Mouse (Mus musculus) brown adipose tissue, adult 24 weeks (tissue): Measurements from ENCODE around the gene Egfl8. TPM values are rescaled to one million over a fixed set of nuclear protein-coding genes. Genes with fewer than 3 reads are reported as not detected.

ENCODE experiments used
- H3K27ac ChIP-seq: fragments of 200-500 bp; replicated peaks from 2 replicates; pipeline ENCODE4 v1.5.1; 2012; ENCODE audit warnings: low read depth, mild to moderate bottlenecking, low read length
- H3K4me1 ChIP-seq: fragments of 200-500 bp; 2 replicates; pipeline ENCODE4 v1.6.1; 2012; ENCODE audit warnings: low read length, mixed read lengths; ENCODE audit not compliant: control insufficient read depth, insufficient read depth, insufficient read length
- H3K4me3 ChIP-seq: fragments of 200-500 bp; 2 replicates; pipeline ENCODE4 v1.5.1; 2012; ENCODE audit warnings: low read depth, mild to moderate bottlenecking, low read length, moderate library complexity; ENCODE audit not compliant: insufficient read depth
- polyA plus RNA-seq: library from polyadenylated mRNA; stranded (reverse); fragments of >200 nt; gene quantifications from 2 replicates; pipeline ENCODE4 v1.2.4, GENCODE M21; 2012; ENCODE audit not compliant: missing spikeins, insufficient read depth, insufficient read length

Egfl8 gene
- polyA plus RNA-seq, 1 experiment: not detected

GRCm38 (mm10) chr17:34627093-34627942 is 11.5 kb upstream of the Egfl8 start:
- Histone ChIP-seq H3K4me1 (peaks cover 5% of the 10 kb centered on the region), H3K27ac (peak overlapping the region; percentile 95), H3K4me3 (peak overlapping the region; percentile 59)

DNA sequence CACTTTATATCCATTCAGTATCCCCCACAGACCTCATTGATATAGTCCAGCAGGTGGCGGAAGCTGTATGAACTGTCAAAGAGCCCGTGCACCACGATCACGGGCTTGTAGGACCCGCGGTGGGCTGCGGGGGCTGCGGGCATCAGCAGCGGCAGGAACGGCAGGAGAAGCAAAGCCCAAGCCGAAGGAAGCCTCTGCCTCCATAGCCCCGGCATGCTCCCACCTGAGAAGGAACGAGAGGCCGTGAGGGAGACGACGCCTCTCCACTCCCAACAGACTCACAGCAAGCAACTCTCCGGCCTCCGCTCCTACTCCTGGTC is 11.0 kb upstream of the Egfl8 start:
- peak overlapping the region; percentile 66 for H3K27ac ChIP-seq
- peaks cover 5% of the 10 kb centered on the region for H3K4me1 ChIP-seq
- H3K4me3 ChIP-seq: peak overlapping the region; percentile 59

DNA sequence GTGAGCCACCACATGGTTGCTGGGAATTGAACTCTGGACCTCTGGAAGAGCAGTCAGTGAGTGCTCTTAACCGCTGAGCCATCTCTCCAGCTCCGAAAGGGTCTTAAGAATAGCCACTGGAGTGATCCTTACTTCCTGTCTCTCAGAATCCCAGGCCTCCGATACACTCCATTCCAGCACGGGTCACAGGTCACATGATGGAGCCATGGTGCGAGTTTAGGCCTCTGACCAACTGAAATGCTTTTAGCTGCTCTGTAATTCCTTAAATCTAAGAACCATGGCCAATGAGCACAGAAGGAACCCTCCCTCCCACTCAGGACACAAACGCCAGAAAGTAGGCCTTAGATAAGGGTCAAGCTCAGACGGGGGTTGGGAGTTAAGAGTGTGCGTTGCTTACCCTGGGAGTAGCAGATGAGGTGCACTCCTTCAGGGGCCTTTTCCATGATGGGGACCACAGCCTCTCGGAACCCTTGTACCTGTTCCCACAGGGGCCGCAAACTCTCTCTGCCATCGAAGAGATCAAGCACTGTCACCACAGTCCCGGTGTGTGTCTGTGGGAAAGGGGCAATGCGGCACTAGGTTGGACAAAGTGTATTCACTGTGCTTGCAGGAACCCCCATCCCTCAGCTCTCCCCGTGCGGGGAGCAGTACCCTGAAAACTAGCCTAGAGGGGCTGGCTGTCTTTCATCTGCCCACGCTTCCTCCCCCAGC is 10.4 kb upstream of the Egfl8 start:
- Histone ChIP-seq H3K4me1 (peaks cover 2% of the 10 kb centered on the region; the same call in 1 of the 2 replicates), H3K4me3 (peak overlapping the region; percentile 59), H3K27ac (peak overlapping the region; percentile 66; the same call in 1 of the 2 replicates)

DNA sequence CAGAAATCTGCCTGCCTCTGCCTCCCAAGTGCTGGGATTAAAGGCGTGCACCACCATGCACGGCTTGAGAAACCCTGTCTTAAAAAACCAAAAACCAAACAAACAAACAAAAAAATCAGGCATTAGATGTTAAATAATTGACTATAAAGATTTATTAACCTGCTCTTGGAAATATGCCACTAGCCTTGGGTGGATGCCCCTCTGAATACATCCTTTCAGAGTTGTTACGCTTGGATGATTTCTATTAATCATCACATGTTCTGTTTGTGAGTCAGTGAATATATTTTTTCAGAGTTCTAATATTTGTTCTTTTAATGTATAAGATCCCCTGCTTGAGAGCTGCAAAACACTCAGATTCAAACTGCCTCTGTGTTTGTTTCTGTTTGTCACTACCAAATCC is 9.2 kb upstream of the Egfl8 start:
- no peak overlapping the region for H3K4me3 ChIP-seq
- H3K27ac ChIP-seq: no peak overlapping the region
- no peaks in the 10 kb centered on the region; the same call in 1 of the 2 replicates for H3K4me1 ChIP-seq

GRCm38 (mm10) chr17:34623161-34623560 is 7.4 kb upstream of the Egfl8 start:
- H3K27ac ChIP-seq: no peak overlapping the region
- H3K4me3 ChIP-seq: no peak overlapping the region
- no peaks in the 10 kb centered on the region; the same call in 1 of the 2 replicates for H3K4me1 ChIP-seq

GRCm38 (mm10) chr17:34621006-34621405 is 5.2 kb upstream of the Egfl8 start:
- H3K4me3 ChIP-seq: no peak overlapping the region
- no peaks in the 10 kb centered on the region for H3K4me1 ChIP-seq
- H3K27ac ChIP-seq: no peak overlapping the region

DNA sequence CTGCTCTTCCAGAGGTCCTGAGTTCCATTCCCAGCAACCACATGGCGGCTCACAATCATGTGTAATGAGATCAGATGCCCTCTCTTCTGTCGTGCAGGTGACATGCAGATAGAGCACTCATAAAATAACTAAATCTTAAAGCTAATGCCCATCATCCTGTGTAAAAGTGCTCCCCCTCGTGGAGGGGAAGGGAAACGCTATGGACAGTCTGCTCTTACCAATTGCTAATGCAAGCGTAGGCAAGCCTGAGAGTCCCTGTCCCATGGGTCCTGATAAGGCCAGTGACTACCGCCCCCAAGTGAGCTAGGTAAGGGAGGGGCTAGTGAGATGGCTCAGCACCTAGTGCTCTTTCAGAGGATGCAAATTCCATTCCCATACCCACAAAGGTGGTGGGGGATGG is 3.2 kb upstream of the Egfl8 start:
- Histone ChIP-seq H3K27ac (no peak overlapping the region), H3K4me3 (no peak overlapping the region), H3K4me1 (no peaks in the 10 kb centered on the region)

DNA sequence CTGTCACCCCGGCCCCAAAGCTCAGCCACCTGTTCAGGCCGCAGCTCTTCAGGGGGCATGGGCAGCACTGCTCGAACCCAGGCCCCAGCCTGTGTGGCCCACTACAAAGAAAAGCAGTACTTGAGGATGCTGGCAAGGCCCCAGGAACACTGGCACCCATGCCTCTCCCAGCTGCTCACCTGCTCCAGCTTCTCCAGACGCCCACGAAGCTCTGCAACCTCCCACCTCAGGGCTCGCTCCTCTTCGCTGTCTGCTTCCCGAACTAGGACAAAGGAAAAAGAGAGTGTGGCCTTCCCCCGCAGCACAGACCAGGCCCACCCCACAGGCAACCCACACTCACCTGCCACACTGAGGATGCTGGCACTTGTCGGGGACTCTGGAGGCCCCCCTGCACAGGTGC is 1.9 kb downstream of the Egfl8 start:
- no peaks in the 10 kb centered on the region for H3K4me1 ChIP-seq
- no peak overlapping the region for H3K27ac ChIP-seq
- H3K4me3 ChIP-seq: no peak overlapping the region

DNA sequence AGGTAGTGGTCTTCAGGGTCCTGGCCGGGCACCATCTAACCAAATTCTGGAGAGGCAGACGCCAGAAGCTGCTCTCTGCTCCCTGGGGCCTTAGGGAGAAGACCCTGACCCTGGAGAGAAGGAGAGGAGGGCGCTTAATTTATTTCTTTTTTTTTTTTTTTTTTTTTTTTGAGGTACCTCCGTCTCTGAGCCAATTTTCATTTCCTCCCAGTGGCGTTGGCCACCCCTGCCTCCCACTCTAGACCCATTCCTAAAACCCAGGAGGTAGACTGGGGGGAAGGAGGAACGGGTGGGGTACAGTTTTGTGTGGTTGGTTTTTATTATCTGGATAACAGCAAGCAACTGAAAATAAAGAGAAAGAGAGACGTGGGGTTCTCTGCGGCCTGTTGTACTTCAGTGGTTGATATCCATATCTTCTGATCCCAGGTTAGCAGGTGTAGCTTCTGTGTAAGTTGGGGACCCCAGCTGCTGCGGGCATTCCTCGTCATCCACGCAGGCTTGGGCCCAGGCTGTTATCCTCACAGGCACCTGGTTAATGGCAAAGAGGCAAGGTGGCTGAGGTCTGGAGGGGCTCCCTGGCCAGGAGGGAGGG is 2.6 kb downstream of the Egfl8 start:
- no peak overlapping the region for H3K27ac ChIP-seq
- no peak overlapping the region for H3K4me3 ChIP-seq
- 0 out of 2 replicates have a peak, but pooled peaks cover 3% of the 10 kb centered on the region for H3K4me1 ChIP-seq

DNA sequence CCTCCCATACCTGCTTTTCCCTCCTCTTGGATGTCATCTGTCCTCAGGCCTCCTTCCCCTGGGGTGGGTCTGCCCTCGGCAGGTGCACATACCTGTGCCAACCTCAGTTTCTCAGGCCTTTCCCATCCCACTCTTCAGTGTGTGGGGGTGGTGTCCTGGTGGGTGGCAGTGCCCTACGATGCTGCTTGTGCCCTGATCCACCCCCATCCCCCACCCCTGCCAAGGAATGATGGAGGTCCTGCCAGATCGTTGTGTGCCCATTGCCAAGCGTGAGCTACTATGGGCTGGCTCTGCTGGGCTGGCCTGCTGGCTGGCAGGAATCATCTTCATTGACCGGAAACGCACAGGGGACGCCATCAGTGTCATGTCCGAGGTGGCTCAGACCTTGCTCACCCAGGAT is 4.7 kb downstream of the Egfl8 start:
- Histone ChIP-seq H3K27ac (no peak overlapping the region), H3K4me3 (no peak overlapping the region)

DNA sequence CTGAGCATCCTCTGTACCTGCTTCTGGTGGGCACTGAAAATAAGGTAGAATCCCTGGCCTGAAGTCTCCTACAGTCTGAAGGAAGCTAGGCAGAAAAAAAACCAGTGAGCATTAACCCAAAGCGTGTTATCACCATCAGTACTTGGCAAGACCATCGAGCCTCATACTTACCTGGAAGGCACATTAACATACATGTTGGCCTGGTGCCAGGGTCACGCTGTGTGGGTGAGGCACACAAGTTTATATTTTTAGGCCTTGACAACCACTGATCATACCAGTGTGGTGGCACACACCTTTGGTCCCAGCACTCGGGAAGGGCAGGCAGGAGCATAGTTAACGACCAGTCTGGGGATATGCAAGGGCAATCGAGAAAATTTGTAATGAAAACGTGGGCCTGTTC is 7.8 kb downstream of the Egfl8 start:
- Histone ChIP-seq H3K4me1 (peaks cover 14% of the 10 kb centered on the region), H3K4me3 (no peak overlapping the region), H3K27ac (0 out of 2 replicates have a peak overlapping the region, but pooled peaks have one; percentile 16)

More for the DNA sequence above, 4.7 kb downstream of the Egfl8 start:
- H3K4me1 ChIP-seq: peaks cover 11% of the 10 kb centered on the region; the same call in 1 of the 2 replicates

GRCm38 (mm10) chr17:34606186-34607039 is 9.4 kb downstream of the Egfl8 start:
- Histone ChIP-seq H3K4me3 (peak overlapping the region; percentile 75), H3K4me1 (peaks cover 14% of the 10 kb centered on the region), H3K27ac (peak overlapping the region; percentile 48)

GRCm38 (mm10) chr17:34605609-34606008 is 10.2 kb downstream of the Egfl8 start:
- Histone ChIP-seq H3K4me3 (peak overlapping the region; percentile 75), H3K27ac (peak overlapping the region; percentile 98), H3K4me1 (peaks cover 14% of the 10 kb centered on the region)

- peak overlapping the region; percentile 98 for H3K27ac ChIP-seq
- peak overlapping the region; percentile 75 for H3K4me3 ChIP-seq
- H3K4me1 ChIP-seq: peaks cover 14% of the 10 kb centered on the region
Measured at GRCm38 (mm10) chr17:34604511-34605237, 11.1 kb downstream of the Egfl8 start.
